Mouse (Mus musculus): ENCODE results near the gene Rab3ip. TPM values are rescaled to one million over a fixed set of nuclear protein-coding genes. Genes with fewer than 3 reads are reported as not detected.

Rab3ip gene
- total RNA-seq, 2 experiments from 2014 or later, result 62.3 to 65.7 TPM

- no peak for DNase-seq (ENCODE audit: extremely low spot score in 1 of 2, low spot score in 1 of 2)
Observed at GRCm38 (mm10) chr10:116884552-116884951, 66.0 kb downstream of the Rab3ip start.

- DNase-seq (ENCODE audit: extremely low spot score in 1 of 2, low spot score in 1 of 2), result no peak
Observed at GRCm38 (mm10) chr10:116883531-116883930, 67.0 kb downstream of the Rab3ip start.

GRCm38 (mm10) chr10:116877436-116877835, 73.1 kb downstream of the Rab3ip start:
- DNase-seq (ENCODE audit: extremely low spot score in 1 of 2, low spot score in 1 of 2), result no peak

- DNase-seq (ENCODE audit: extremely low spot score in 1 of 2, low spot score in 1 of 2), result no peak
Observed at GRCm38 (mm10) chr10:116874490-116874889, 76.1 kb downstream of the Rab3ip start.

- DNase-seq (ENCODE audit: extremely low spot score in 1 of 2, low spot score in 1 of 2), result no peak
Observed at GRCm38 (mm10) chr10:116872016-116872410, 78.6 kb downstream of the Rab3ip start.

- peak; percentile 14 to 25 for DNase-seq (ENCODE audit: extremely low spot score in 1 of 2, low spot score in 1 of 2)
Observed at GRCm38 (mm10) chr10:116871329-116872015, 79.1 kb downstream of the Rab3ip start.

- DNase-seq (ENCODE audit: extremely low spot score in 1 of 2, low spot score in 1 of 2), result no peak
Observed at GRCm38 (mm10) chr10:116870819-116871218, 79.8 kb downstream of the Rab3ip start.

Other genes with a start within 250 kb of the Rab3ip start
- under 1 TPM; 0.22 to 0.45 TPM for gene Myrfl, start 53.9 kb downstream of the Rab3ip start, total RNA-seq (2021)
- not detected for gene Gm10271, start 21.8 kb upstream of the Rab3ip start, total RNA-seq (2021)
- 1 to 10 TPM; 1.8 to 2.7 TPM for gene Best3, start 35.5 kb upstream of the Rab3ip start, total RNA-seq (2021)
- under 1 TPM in 1 of 2 experiments, not detected in 1; 0.33 TPM for gene Lrrc10, start 94.6 kb upstream of the Rab3ip start, total RNA-seq (2021)
- 100 to 1,000 TPM; 175 to 190 TPM for gene Cct2, start 113.0 kb upstream of the Rab3ip start, total RNA-seq (2021)
- 10 to 100 TPM; 32.1 to 34.1 TPM for gene Frs2, start 197.8 kb upstream of the Rab3ip start, total RNA-seq (2021)

Data from layer of hippocampus, postnatal 25 days (tissue).